Mouse (Mus musculus): ENCODE data around the gene Clec2e.

GRCm38 (mm10) chr6:129048857-129049473, 51.7 kb downstream of the Clec2e start:
- TF ChIP-seq POLR2A (IDR thresholded peaks at IDR 0.05; ENCODE audit: borderline replicate concordance, low read depth, low read length) (no peak), CTCF (IDR thresholded peaks at IDR 0.05; ENCODE audit: low read depth, low read length) (no peak)

All from bone marrow macrophage, adult 2 months (primary cell).